Mouse (Mus musculus): Measurements from ENCODE around the gene Smyd3. TPM values are rescaled to one million over a fixed set of nuclear protein-coding genes. Genes with fewer than 3 reads are reported as not detected.

The Smyd3 gene
- total RNA-seq, 2 experiments from 2014 or later: 5.6 to 6.0 TPM

DNA sequence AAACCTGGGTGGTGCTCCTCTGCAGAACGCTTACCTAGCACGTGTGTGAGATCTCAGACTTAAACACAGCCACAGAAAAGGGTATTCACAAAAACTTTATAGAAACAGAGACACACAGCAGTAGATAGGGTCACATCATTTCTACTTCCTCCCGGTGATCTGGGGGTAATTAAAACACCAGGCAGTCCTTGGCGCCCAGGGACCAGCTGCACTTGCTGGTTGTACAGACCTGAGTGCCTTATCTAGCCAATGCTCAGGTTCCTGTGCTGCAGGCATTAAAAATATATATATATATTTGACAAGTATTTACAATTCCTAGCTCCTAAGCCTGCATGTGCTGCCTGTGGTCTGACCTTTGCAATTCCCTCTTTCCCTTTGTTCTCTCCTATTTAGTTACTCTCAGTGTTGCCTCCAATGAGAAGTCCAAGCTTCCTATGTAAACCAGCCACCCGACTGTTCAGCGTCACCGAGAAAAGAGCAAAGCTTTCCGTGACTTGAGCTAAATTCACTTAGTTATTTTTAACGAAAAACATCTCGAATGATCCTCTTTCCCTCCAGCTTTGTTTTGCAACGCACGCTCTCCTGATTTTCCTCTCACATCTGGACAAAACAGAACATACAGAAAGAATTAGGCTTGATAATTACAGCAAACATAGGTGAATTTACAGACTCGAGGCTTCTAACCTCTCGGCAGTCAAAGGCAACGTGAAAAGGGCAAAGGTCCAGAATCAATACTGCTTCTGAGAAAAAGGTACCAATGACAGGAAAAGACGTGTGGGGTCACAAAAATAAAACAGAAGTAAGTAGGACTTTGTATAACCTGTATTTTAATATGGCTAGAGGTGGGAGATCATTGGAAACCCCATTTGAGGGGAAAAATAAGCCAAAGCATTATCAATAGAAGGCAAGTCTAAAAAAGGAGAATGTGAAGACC lies 409.8 kb downstream of the Smyd3 start:
- intact Hi-C loops (cut with DNase I): no loop called here

DNA sequence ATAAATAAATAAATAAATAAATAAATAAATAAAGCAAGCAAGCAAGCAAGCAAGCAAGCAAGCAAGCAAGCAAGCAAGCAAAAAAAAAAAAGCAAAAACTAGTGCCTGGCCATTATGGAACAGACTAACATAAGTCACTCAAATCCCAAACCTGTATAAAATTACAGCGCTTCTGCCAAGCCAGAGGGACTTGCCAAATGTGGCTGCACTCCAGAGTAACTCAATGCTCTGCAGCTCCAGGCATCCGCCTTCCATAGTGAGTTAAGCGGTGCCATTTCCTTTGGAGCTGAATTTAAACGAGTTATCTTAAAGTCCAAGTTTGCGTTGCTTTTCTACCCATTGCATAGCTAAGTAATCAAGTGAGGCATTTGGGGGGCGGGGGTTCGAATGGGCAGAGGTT lies 410.6 kb downstream of the Smyd3 start:
- DNase-seq (ENCODE audit: low spot score): no peak
- intact Hi-C loops (cut with DNase I): no loop called here

More for the DNA sequence above, 409.8 kb downstream of the Smyd3 start:
- DNase-seq (ENCODE audit: low spot score): no peak

DNA sequence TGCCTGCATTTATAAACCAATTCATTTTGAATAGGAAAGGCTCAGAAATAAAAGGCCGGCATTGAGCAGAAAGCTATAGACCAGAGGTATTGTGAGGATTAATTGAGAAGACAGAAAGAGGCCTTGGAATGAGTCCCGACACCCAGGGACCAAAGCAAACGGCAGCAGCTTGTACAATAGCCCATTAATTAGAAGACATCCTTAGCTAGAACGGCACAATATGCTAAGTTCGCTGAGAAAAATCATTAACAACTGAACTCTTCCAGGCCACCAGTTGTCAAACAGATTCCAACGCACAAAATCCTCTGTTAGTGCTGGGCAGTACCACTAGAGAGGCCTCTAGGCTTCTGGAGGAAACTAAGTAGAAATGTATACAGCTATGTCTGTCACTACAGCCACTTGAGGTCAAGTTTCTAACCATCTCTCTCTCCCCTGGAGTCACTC lies 411.1 kb downstream of the Smyd3 start:
- intact Hi-C loops (cut with DNase I): no loop called here

GRCm38 (mm10) chr1:179106103-179106701 lies 411.6 kb downstream of the Smyd3 start:
- intact Hi-C loops (cut with DNase I): no loop called here
- DNase-seq (ENCODE audit: low spot score): no peak

More for the DNA sequence above, 411.1 kb downstream of the Smyd3 start:
- DNase-seq (ENCODE audit: low spot score): no peak

DNA sequence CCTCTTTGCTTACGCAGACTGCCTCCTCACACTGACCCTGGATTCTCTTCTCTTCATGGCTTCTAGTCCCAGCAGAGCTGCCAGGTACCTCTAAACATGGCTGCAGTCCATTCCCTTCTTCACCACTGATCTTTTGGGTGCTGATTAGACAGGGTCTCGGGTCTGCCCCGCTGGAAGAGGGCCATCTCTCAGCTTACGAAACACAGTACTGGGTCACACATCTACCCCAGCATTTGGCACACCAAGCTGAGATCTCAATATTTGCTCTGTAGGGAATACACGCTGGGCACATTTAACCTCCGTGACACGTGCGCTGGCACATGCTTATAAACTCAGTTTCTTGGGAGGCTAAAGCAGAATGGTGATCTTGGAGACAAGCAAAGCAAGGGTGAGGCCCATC lies 413.4 kb downstream of the Smyd3 start:
- no peak for DNase-seq (ENCODE audit: low spot score)
- intact Hi-C loops (cut with DNase I): no loop called here

DNA sequence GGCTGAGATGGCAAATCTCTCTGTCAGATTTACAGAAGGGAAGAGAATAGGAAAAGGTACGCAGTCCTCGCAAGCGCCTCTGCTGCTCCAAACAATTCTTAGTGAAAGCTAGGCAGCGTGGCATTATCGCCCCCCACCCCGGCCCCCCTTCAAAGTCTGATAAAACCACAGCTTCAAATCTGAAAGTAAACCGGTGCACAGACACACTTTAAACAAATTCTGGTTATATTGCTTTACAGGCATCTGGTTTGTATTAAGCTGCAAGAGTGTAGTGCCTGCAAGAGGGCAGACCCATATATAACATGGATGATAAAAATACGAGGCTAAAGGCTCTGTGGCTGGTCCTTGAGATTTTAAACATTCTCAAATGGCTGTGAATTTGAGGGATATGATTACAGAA lies 420.8 kb downstream of the Smyd3 start:
- intact Hi-C loops (cut with DNase I): no loop called here
- DNase-seq (ENCODE audit: low spot score): no peak

- intact Hi-C loops (cut with DNase I): no loop called here
- DNase-seq (ENCODE audit: low spot score): no peak
These were observed 421.5 kb downstream of the Smyd3 start for GRCm38 (mm10) chr1:179096323-179096722.

DNA sequence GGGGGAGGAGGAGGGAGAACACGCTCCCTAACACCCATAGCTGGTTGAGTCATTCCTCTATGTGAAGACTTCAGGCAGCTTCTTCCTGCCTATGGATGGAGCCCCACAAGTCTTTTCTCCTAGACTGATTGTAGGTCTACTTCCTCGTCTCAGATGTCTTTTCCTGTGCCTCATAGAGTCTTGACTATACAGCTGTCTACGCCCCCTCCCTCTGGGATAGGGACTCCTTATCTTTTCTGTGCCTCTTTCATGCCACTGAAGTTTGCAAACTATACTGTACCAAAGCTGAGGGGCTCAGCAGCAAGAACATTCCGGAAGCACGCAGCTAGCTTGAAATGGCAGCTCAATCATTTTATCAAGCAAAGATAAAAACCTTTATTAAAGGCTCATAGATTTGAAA lies 428.7 kb downstream of the Smyd3 start:
- DNase-seq (ENCODE audit: low spot score): no peak
- intact Hi-C loops (cut with DNase I): loop anchor here (10.0 kb wide), 1 partner anchor 364 kb away; no protein-coding TSS in a partner anchor

DNA sequence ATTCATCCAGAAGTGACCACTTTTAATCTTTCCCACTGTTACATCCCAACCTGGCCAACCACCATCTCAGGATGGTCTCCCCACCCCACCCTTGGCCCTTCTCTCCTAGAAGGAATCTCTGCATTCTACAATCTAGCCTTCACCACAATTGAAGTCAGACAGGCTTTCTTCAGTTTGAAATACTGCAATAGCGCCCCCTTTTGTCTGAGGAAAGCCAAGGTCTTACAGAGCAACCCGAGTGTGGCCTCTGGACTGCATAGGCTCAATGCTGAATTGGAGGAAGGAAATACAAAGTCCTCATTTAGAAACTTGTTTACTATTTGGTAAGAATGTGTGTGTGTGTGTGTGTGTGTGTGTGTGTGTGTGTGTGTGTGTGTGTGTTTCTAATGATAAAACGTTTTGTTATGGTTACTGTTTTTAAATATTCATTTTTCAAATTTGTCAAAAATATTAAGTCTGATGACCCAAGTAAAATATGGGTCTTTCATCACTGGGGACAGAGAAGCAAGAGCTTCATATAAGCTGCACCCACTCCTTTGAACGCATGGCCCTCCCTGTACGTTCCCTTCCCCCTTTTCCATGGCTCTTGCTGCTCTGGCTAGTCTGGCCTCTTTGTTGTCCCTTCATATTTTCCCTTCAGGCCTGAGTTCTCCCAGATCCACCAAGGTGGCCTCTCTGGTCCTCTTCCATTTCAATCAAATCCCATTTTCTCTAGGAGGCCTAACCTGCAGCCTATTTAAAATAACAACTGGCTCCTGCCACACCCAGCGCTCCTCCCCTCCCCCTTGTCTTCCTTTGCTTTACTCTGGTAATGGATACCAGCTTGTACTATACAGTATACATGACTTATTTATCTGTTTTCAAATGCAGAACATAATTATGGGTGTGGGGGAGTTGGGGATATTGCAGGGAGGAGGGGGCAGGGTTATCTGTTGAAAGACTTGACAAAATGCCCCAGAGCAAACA lies 430.5 kb downstream of the Smyd3 start:
- DNase-seq (ENCODE audit: low spot score): no peak
- intact Hi-C loops (cut with DNase I): loop anchor here (10.0 kb wide), 1 partner anchor 363 kb away; no protein-coding TSS in a partner anchor

DNA sequence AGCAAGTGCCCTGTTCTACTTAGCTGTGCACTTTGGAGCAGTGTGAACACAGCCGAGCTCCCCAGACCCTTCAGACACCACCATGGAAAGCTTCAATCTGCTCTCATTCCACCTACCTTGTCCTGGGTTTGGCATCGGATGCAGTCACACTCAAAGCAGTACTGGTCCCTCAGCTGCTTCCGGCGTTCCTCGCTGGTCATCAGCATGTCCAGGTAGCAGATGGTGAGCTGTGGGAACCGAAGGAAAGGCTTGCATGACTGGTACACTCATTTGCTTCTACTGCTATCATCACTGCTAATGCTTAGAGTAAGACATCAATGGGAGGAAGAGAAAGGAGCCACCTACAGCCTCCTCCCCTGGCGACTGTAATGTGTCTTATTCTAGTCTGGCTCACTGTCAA lies 431.6 kb downstream of the Smyd3 start:
- intact Hi-C loops (cut with DNase I): loop anchor here (10.0 kb wide), 1 partner anchor 361 kb away; no protein-coding TSS in a partner anchor
- no peak for DNase-seq (ENCODE audit: low spot score)

DNA sequence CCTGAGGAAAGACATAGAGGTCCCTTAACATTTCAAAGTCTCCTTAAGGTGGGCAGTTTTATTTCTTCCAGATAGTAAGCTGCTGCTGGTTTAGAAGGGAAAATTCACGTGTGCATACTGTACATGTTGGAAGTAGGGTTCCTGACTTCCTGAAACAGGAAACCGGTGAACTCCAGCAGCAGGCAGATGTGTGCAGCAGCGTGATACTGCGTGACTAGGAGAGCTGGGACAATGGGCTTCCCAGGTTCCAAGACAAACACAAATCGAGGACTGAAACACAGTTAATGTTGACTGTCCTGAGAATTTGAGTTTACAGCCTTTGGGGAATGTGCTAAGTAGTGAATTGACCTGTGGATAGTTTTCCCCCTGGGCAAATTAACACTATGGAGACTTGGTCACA lies 434.7 kb downstream of the Smyd3 start:
- intact Hi-C loops (cut with DNase I): loop anchor here (10.0 kb wide), 1 partner anchor 358 kb away; no protein-coding TSS in a partner anchor
- no peak for DNase-seq (ENCODE audit: low spot score)

DNA sequence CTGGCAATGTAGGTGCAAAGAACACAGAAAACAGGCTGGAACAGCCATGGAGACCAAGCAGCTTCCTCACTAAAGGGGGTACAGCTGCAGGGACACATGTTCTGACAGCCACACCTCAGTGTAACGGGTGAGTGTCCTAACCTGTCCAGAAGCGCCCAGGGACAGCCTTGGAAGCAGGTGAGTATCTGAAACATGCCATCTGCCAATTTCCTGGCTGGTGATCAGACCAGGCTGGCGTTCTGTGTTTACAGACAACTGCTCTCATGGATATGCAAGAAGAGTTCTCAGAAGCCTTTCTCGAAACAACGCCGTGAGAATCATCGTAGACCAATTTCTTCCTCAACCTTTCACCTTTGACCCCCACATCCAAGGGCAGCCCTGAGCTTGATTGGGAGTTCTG lies 444.0 kb downstream of the Smyd3 start:
- no peak for DNase-seq (ENCODE audit: low spot score)
- intact Hi-C loops (cut with DNase I): no loop called here

DNA sequence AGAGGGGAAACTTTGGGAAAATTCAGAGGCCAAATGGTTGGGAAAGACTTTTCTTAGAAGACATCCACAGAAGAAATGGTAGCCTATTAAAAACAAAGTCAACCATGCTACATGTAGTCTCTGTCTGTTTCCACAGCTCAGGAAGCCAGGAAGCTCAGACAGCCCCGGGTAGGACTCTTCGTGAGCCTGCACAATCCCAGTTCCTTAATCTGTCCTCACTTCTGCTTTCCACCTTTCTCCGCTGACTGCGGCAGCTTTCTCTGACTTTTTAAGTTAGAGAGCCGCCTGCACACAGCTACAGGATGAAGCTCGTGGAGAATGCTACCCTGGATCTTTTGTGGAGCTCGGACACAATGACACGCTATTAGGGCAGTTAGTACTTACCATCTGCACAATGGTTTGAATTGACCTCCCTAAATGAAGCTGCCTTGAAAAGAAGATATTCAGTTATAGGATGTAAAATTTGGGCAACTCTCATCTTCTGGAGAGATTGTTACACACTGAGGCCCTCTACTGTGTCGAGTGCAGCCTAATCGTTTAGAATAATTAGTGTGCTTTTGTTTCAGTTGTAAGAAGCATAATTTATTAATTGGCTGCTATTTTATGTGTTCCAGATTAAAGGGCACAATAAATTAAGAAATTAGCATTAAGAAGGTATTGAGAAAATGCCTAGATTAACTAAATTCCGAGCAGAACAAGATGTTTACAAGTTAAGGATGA lies 444.7 kb downstream of the Smyd3 start:
- intact Hi-C loops (cut with DNase I): no loop called here
- DNase-seq (ENCODE audit: low spot score): no peak

- DNase-seq (ENCODE audit: low spot score): no peak
- intact Hi-C loops (cut with DNase I): no loop called here
These were observed 445.4 kb downstream of the Smyd3 start for GRCm38 (mm10) chr1:179072406-179072805.

DNA sequence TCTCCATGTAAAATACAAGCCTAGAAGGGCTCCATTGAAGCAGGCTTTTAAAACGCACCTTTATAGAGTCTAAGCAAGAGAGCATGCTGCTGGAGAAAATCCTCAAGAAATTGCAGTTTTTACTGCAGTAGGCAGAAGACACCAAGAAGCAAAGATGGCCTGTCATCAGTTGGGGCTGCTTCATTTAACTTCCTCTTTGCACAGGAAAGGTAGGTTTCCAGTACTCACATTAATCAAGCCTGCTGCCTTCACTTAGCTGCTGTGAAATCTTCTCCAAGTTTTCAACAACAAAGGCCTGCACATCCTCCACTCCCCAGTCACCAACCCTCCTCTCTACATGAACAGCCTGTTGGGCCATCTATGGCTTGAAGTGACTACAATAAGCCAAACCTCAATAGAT lies 448.9 kb downstream of the Smyd3 start:
- DNase-seq (ENCODE audit: low spot score): no peak
- intact Hi-C loops (cut with DNase I): no loop called here

GRCm38 (mm10) chr1:179065294-179065601 lies 452.6 kb downstream of the Smyd3 start:
- intact Hi-C loops (cut with DNase I): no loop called here
- DNase-seq (ENCODE audit: low spot score): no peak

DNA sequence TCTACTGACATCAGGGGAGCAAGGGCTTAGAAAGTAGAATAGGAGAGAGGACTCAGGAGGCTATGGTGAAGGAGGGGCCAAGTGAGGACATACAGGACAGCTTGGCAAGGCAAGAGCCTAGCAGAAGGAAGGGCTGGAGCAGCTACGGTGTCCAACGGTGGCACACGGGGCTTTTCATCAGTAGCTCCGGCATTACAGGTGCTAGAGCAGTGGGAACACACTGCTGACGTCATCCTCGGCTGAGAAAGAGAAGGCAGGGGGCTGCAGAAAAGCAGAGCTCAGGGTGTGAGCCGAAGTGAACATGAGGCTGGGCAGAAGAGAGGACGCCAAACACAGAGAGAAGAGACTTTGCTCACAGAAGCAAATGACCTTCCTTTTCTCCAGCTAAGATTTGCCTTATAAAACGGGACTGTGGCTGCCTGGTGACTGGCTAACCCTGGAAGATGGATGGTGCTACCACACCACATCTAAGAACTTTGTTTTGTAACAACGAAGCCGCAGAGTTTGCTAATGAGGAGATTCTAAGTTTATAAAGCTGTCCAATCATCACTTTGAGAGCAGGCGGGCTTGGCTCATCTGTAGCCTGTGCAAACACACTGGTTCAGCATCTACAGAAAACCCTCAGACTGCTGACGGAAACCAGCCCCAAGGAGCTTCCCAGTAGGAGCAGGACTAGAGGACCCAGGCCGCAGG lies 453.1 kb downstream of the Smyd3 start:
- intact Hi-C loops (cut with DNase I): no loop called here
- DNase-seq (ENCODE audit: low spot score): no peak

DNA sequence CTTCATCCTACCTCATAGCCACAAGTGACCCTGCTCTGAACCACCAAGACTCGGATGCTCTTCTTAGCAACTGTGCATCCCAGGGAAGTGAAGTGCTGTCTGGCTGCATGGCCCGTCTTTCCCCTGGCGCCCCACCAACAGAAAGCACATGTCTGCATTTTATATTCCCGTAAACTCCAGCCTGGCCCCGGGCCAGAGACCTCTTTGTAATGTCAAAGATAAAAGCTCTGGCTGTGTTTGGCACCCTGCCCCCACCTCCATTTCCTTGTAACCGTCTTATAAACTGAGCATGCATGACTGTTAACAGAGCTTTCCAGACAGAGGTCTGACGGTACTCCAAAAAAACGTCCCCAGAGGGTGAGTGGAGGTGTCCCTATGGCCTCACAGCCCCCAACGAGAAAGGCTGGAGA lies 456.1 kb downstream of the Smyd3 start:
- peak; percentile 42 for DNase-seq (ENCODE audit: low spot score)
- intact Hi-C loops (cut with DNase I): no loop called here

- intact Hi-C loops (cut with DNase I): no loop called here
- no peak for DNase-seq (ENCODE audit: low spot score)
These were observed 456.8 kb downstream of the Smyd3 start for GRCm38 (mm10) chr1:179061053-179061452.

Data from heart, postnatal 25 days (tissue).